Mouse (Mus musculus) forebrain, embryonic 14.5 days (tissue): Measurements from ENCODE around the gene Dab2ip. TPM values are rescaled to one million over a fixed set of nuclear protein-coding genes. Genes with fewer than 3 reads are reported as not detected.

Experiments used
- ATAC-seq: fragments of 200-750 bp; cut with Nextera tagmentation; 2 replicates; pipeline ENCODE4 v1.8.0; 2017; ENCODE audit warnings: mild to moderate bottlenecking, moderate library complexity
- DNase-seq: peaks from one replicate; pipeline ENCODE4 v3.0.0-alpha.2; 2015; ENCODE audit warnings: low spot score
- H3K27ac ChIP-seq: fragments of 300-500 bp; sonication (generic); 2 replicates; pipeline ENCODE4 v1.5.1; 2014; ENCODE audit warnings: low read depth, mild to moderate bottlenecking, control low read depth, low read length, moderate library complexity
- H3K27me3 ChIP-seq: fragments of 300-500 bp; sonication (generic); replicated peaks from 2 replicates; pipeline ENCODE4 v1.6.1; 2014; ENCODE audit warnings: low read length, control low read depth, mixed read lengths; ENCODE audit not compliant: control insufficient read depth, insufficient read depth
- H3K36me3 ChIP-seq: fragments of 300-500 bp; sonication (generic); 2 replicates; pipeline ENCODE4 v1.6.1; 2014; ENCODE audit warnings: low read length, control low read depth; ENCODE audit not compliant: control insufficient read depth, insufficient read depth
- H3K4me1 ChIP-seq: fragments of 300-500 bp; sonication (generic); 2 replicates; pipeline ENCODE4 v1.6.1; 2014; ENCODE audit warnings: antibody characterized with exemption, low read length, control low read depth; ENCODE audit not compliant: control insufficient read depth, insufficient read depth
- H3K4me2 ChIP-seq: fragments of 300-500 bp; sonication (generic); 2 replicates; pipeline ENCODE4 v1.6.1; 2014; ENCODE audit warnings: mild to moderate bottlenecking, control low read depth, low read length
- H3K4me3 ChIP-seq: fragments of 300-500 bp; sonication (generic); 2 replicates; pipeline ENCODE4 v1.5.1; 2014; ENCODE audit warnings: low read depth, low read length, control low read depth
- H3K9ac ChIP-seq: fragments of 300-500 bp; sonication (generic); 2 replicates; pipeline ENCODE4 v1.6.1; 2014; ENCODE audit warnings: mild to moderate bottlenecking, low read length, control low read depth, moderate library complexity
- H3K9me3 ChIP-seq: fragments of 300-500 bp; sonication (generic); replicated peaks from 2 replicates; pipeline ENCODE4 v1.6.1; 2016; ENCODE audit warnings: low read length, control low read depth, mixed read lengths; ENCODE audit not compliant: control insufficient read depth
- WGBS: fragments of 180-500 bp; shearing (Covaris S2); extraction: QIAGEN DNeasy Blood & Tissue Kit; methylation state at CpG from one replicate; pipeline ENCODE4 v1.1.7; 2014; 5-methylcytosine and 5-hydroxymethylcytosine counted together
- polyA plus RNA-seq: library from polyadenylated mRNA; unstranded; fragments of >200 nt; fragmentation: Nextera tagmentation; extraction: Ambion mirVana; gene quantifications from 2 replicates; pipeline ENCODE4 v1.2.1, GENCODE M21; 2014

Dab2ip gene
- polyA plus RNA-seq, 1 experiment from 2014 or later = 29.7 TPM

DNA sequence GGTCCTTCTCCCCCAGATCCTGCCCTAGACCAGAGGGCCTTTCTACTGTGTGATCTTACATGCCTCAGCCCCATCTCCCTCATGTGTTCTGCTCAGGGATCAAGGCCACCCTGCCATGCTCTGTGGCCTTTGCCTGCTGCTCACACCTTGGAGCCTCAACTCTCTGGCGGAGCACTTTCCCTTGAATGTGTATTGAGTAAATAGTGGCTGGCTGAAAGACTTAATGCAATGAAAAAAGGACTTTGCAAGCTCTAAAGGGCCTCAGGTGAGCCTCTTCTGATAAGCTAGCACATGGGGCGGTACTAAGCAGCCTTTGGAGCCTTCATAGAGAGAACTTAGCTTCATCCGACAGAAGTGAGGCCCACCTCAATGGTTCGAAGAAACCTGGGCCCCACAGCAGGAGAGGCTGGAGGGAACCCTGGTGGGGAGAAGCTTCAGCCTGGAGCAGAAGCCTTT is 9.7 kb downstream of the Dab2ip start:
- no peak overlapping the region for H3K4me2 ChIP-seq
- no peak overlapping the region for H3K9ac ChIP-seq
- ATAC-seq = no peak
- 88% methylated on average over 4 of the region's 4 CpGs for WGBS
- no peaks in the 10 kb centered on the region for H3K9me3 ChIP-seq
- no peaks in the 10 kb centered on the region for H3K36me3 ChIP-seq
- H3K4me3 ChIP-seq = no peak overlapping the region
- H3K27ac ChIP-seq = no peak overlapping the region
- no peaks in the 10 kb centered on the region for H3K27me3 ChIP-seq
- no peaks in the 10 kb centered on the region for H3K4me1 ChIP-seq
- DNase-seq = no peak

DNA sequence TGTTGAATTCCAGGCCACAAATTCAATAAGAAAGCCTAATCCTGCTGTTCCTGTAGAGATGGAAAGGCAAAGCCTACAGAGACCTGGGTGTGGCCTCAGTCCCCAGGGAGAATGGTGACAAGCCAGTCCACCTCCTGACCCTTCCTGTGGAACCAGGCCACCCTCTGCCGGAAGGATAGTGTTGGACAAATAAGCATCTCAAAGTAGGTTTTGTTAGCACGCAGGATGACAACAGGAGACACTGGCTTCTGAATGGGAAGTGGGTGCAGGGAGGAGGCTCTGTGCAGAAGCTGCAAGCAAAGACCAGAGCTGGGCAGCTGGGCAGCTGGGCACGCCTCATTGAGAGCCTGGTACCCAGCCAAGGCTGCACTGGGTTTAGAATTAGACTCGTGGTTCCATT is 12.7 kb downstream of the Dab2ip start:
- WGBS = 71% methylated on average over 4 of the region's 4 CpGs
- Histone ChIP-seq H3K9me3 (no peaks in the 10 kb centered on the region), H3K9ac (no peak overlapping the region), H3K27me3 (no peaks in the 10 kb centered on the region), H3K36me3 (no peaks in the 10 kb centered on the region), H3K27ac (no peak overlapping the region), H3K4me3 (no peak overlapping the region), H3K4me2 (no peak overlapping the region), H3K4me1 (no peaks in the 10 kb centered on the region)
- no peak for ATAC-seq
- no peak for DNase-seq

DNA sequence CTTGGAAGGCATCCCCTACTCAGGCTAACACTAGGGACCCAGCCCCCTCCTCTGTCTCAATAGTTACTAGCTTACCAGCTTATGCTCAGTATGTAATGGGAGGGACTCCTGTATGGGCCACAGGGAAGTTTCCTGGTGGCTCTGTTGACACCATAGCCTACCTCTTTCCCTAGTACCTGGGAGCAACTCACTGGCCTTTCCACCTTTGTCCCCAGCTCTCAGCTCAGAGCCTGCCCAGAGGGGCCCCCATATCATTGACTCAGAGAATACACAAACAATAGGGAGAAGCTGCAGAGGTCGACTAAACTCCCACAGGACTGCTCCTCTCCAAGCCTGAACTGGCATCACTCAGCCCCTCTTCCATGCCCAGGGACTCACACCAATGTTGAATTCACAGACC is 16.6 kb downstream of the Dab2ip start:
- DNase-seq (no peak), ATAC-seq (no peak)
- WGBS = 42% methylated on average over 1 of the region's 1 CpGs

DNA sequence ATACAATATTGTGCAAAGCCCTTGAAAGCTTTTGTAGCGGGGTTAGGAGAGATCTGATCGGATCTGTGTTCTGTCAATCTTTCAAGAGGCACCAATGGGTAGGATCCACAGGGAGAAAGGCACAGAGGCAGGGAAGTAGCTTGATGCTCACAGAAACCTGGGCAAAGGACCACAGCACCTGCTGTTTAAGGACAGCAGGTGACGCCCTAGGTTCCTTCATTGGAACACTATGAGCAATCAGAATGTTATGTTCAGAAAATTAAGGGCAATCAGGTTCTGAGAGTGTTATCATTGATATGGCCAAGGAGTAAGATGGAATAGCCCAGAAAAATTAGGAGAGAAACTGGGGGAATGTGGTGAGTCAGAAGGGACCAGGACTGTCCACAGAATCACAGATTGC is 18.6 kb downstream of the Dab2ip start:
- no peaks in the 10 kb centered on the region for H3K36me3 ChIP-seq
- ATAC-seq = no peak
- no peak overlapping the region for H3K27ac ChIP-seq
- no peaks in the 10 kb centered on the region for H3K9me3 ChIP-seq
- DNase-seq = no peak
- 85% methylated on average over 3 of the region's 3 CpGs for WGBS
- no peak overlapping the region for H3K4me3 ChIP-seq
- no peaks in the 10 kb centered on the region for H3K4me1 ChIP-seq
- no peak overlapping the region for H3K9ac ChIP-seq
- H3K4me2 ChIP-seq = no peak overlapping the region
- H3K27me3 ChIP-seq = peaks cover 17% of the 10 kb centered on the region

More for the DNA sequence above, 16.6 kb downstream of the Dab2ip start:
- Histone ChIP-seq H3K36me3 (no peaks in the 10 kb centered on the region), H3K4me3 (no peak overlapping the region), H3K4me2 (no peak overlapping the region), H3K27ac (no peak overlapping the region), H3K4me1 (no peaks in the 10 kb centered on the region), H3K9me3 (no peaks in the 10 kb centered on the region), H3K9ac (no peak overlapping the region), H3K27me3 (no peaks in the 10 kb centered on the region)

DNA sequence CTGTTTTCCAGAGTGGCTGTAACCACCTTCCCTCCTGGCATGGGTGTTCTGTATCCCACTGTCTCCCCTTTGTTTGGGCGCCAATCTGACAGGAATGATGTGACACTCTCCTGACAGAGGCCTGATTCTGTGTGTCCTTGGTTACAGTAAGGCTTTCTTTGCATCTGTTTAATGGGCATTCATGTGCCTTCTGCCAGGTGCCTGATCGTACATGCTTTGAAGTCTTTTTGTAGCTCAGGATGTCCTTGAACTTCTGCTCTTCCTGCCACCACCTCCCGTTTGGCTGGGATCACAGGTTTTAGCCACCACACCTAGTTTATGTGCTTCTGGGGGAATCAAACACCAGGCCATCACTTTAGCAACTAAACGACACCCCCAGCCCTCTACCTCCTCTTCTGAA is 22.0 kb downstream of the Dab2ip start:
- ATAC-seq (no peak), DNase-seq (no peak)
- peaks cover 10% of the 10 kb centered on the region for H3K4me1 ChIP-seq
- no peaks in the 10 kb centered on the region for H3K9me3 ChIP-seq
- 62% methylated on average over 4 of the region's 4 CpGs for WGBS
- H3K4me2 ChIP-seq = no peak overlapping the region
- H3K4me3 ChIP-seq = no peak overlapping the region
- H3K27me3 ChIP-seq = peaks cover 33% of the 10 kb centered on the region
- no peaks in the 10 kb centered on the region for H3K36me3 ChIP-seq
- no peak overlapping the region for H3K9ac ChIP-seq
- no peak overlapping the region for H3K27ac ChIP-seq

DNA sequence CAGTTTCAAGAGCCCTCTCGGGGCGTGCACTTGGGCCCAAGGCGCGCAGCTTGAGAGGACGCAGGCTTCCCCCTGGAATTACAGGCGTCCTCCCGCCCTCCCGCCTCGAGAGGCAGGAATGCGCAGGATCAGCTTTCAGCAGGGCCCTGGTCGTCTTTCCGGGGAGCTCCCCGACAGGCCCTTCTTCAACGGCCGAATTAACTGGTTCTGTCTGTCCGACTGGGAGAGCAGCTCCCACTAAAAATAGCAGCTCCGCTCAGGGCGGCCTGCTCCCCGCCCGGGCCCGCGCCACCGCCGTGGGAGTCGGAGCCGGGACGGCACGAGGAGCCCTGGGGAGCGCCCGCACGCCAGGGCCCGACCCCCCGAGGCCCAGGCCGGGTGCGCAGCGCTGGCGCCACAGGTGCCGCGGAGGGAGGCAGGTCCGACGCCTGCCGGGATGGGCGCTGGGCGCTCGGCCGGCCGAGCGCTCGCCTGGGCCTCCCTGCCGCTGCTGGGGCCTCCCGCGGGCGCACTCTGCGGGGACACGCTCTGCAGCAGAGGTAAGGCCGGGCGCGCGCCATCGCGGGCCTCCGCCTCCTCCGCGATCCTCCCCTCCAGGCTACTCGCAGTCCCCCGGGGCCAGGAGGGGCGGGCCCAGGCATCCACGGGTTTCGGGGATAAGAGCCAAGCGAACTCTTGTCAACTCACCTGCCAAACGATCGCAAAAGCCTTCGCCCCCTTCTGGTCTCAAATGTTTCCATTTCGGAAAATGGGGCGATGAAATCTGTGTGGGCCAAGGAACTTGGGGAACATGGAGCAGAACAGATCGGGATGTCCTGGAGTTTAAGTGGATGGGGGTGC is 23.7 kb downstream of the Dab2ip start:
- peaks cover 33% of the 10 kb centered on the region for H3K27me3 ChIP-seq
- H3K36me3 ChIP-seq = no peaks in the 10 kb centered on the region
- peak overlapping the region; percentile 92 for H3K4me2 ChIP-seq
- WGBS = under 1% methylated on average over 69 of the region's 76 CpGs
- H3K9ac ChIP-seq = peak overlapping the region; percentile 68
- DNase-seq (peak; percentile 48), ATAC-seq (peak; percentile 68)
- peaks cover 10% of the 10 kb centered on the region for H3K4me1 ChIP-seq
- H3K4me3 ChIP-seq = peak overlapping the region; percentile 42
- H3K9me3 ChIP-seq = no peaks in the 10 kb centered on the region
- no peak overlapping the region for H3K27ac ChIP-seq

DNA sequence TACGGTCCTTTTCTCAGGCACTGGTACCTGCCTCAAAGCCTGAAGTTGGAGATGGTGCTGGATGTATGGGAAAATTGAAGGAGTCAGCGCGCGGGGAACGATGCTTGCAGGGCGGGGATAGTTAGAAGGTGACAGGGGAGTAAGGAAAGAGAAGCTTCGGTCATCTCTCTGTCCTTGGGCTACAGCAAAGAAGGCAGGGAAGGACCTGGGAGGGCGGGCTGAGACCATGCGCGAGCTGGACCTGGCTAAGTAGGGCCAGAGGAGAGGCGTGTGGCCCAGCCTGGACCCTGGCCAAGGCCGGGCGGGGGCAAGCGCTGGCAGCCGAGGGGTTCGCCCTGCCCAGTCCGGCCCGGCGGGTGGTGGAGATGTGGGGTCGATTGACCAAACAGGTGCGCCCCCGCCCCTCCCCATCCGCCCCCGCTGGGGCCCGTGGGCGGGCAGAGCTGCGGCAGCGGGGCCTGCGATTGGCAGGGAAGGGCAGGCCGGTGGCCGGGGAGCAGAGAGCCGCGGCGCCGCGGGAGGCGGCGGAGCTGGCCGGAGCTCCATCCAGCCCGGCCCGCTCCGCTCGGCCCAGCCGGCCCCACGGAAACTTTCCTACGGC is 24.4 kb downstream of the Dab2ip start:
- peaks cover 33% of the 10 kb centered on the region for H3K27me3 ChIP-seq
- peak; percentile 57 for ATAC-seq

DNA sequence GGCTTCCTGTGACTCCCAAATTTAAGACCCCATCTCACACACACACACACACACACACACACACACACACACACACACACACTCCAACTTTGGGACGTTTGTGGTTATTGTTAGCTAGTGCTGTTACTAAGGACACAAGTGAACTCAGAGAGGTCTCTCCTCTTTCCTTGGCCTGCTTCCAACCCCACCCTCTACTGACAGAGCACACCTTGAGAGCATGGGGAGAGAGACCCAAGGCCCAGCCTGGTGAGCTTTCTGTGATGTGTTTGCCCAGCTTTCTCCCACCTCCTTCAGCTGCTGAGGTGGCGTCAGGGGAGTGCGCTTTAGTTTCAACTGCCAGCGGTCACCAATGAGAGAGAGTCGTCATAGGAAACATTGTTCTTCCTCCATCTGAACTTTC is 25.3 kb downstream of the Dab2ip start:
- H3K36me3 ChIP-seq = no peaks in the 10 kb centered on the region
- ATAC-seq (no peak), DNase-seq (no peak)
- peaks cover 14% of the 10 kb centered on the region for H3K4me1 ChIP-seq
- peaks cover 33% of the 10 kb centered on the region for H3K27me3 ChIP-seq
- no peak overlapping the region for H3K4me3 ChIP-seq
- no peak overlapping the region for H3K9ac ChIP-seq
- H3K27ac ChIP-seq = no peak overlapping the region
- peak overlapping the region; percentile 92; the same call in 1 of the 2 replicates for H3K4me2 ChIP-seq
- H3K9me3 ChIP-seq = no peaks in the 10 kb centered on the region
- WGBS = 57% methylated on average over 5 of the region's 5 CpGs

More for the DNA sequence above, 24.4 kb downstream of the Dab2ip start:
- peaks cover 10% of the 10 kb centered on the region for H3K4me1 ChIP-seq
- H3K9me3 ChIP-seq = no peaks in the 10 kb centered on the region
- no peak for DNase-seq
- peak overlapping the region; percentile 92 for H3K4me2 ChIP-seq
- H3K27ac ChIP-seq = no peak overlapping the region
- no peaks in the 10 kb centered on the region for H3K36me3 ChIP-seq
- H3K4me3 ChIP-seq = peak overlapping the region; percentile 42
- H3K9ac ChIP-seq = peak overlapping the region; percentile 68
- 1% methylated on average over 38 of the region's 46 CpGs for WGBS

DNA sequence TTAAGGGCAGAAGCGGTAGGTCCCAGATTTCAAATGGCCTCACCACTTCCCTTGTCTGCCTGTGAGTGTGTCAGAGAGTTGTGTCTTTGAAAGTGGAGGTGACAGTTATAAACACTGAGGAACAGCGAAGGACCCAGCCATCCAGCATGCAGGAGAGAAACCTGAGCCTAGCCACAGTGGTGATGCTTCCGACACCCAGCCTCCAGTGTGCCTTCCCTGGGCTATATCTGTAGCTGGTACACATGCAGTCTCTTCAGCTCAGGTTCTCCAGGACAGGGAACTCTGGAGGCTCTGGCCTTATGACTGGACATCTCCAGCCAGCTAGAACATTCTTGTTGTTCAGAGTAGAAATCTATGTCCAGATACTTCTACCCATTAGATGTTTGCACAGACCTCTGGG is 25.9 kb downstream of the Dab2ip start:
- no peak overlapping the region for H3K27ac ChIP-seq
- peaks cover 33% of the 10 kb centered on the region for H3K27me3 ChIP-seq
- H3K36me3 ChIP-seq = no peaks in the 10 kb centered on the region
- ATAC-seq (no peak), DNase-seq (no peak)
- peaks cover 16% of the 10 kb centered on the region for H3K4me1 ChIP-seq
- 95% methylated on average over 3 of the region's 3 CpGs for WGBS
- H3K9me3 ChIP-seq = no peaks in the 10 kb centered on the region
- H3K9ac ChIP-seq = no peak overlapping the region
- H3K4me2 ChIP-seq = no peak overlapping the region
- no peak overlapping the region for H3K4me3 ChIP-seq
